16 mouse cellular contexts compared by ENCODE assay signal in genomic region chr12:29561222-29561621, GRCm38 (mm10). TPM values are rescaled to one million over a fixed set of nuclear protein-coding genes. Genes with fewer than 3 reads are reported as not detected.
DNase-seq lines count a peak whose midpoint lies in the region; ATAC-seq and TF ChIP-seq lines count a peak whose summit lies in the region.
"Had no signal": no experiment of that assay in that cellular context is flagged by ENCODE, and none has a peak within 500 bp of the region (broad histone marks: within the 10 kb centered on the region; RNA-seq: fewer than 3 reads in every experiment).

No protein-coding gene starts in this region.

- no peak for DNase-seq in hindbrain, embryonic 14.5 days (ENCODE audit: low spot score)
- DNase-seq in hindbrain, embryonic 10.5 days (ENCODE audit: low spot score), result no peak
- DNase-seq in midbrain, embryonic 11.5 days (ENCODE audit: low spot score, missing footprints), result no peak
- no peak for DNase-seq in spleen, postnatal 4 days (ENCODE audit: low spot score in 2 of 2)
- DNase-seq: adrenal gland, postnatal 25 days; heart, postnatal 10 days; layer of hippocampus, adult 9-11 months; liver; lung, postnatal 14 days; thymus, postnatal 14 days had no signal

- no peak overlapping the region for H3K4me3 ChIP-seq in hindbrain, embryonic 14.5 days (replicated peaks; ENCODE audit: low read length)
- H3K4me3 ChIP-seq in hindbrain, embryonic 10.5 days, result no peak overlapping the region
- no peak overlapping the region for H3K4me3 ChIP-seq in midbrain, embryonic 12.5 days
- H3K4me3 ChIP-seq in midbrain, embryonic 11.5 days (ENCODE audit: low read depth, low read length), result no peak overlapping the region
- no peak overlapping the region for H3K4me3 ChIP-seq in cortical plate, adult 2 months (ENCODE audit: insufficient read depth, low read length)
- no peak overlapping the region for H3K4me3 ChIP-seq in olfactory bulb, adult 2 months (ENCODE audit: insufficient read depth, low read depth, low read length)

- peaks cover 27% of the 10 kb centered on the region for H3K4me1 ChIP-seq in hindbrain, embryonic 14.5 days (replicated peaks; ENCODE audit: control insufficient read depth, insufficient read depth, low read length)
- H3K4me1 ChIP-seq in hindbrain, embryonic 10.5 days (replicated peaks), result no peaks in the 10 kb centered on the region
- no peaks in the 10 kb centered on the region for H3K4me1 ChIP-seq in midbrain, embryonic 12.5 days
- H3K4me1 ChIP-seq in midbrain, embryonic 11.5 days (ENCODE audit: control insufficient read depth, insufficient read depth, low read length), result no peaks in the 10 kb centered on the region
- peaks cover 26% of the 10 kb centered on the region for H3K4me1 ChIP-seq in cortical plate, adult 2 months (ENCODE audit: control insufficient read depth, insufficient read depth, low read length)
- H3K4me1 ChIP-seq in olfactory bulb, adult 2 months (ENCODE audit: control insufficient read depth, insufficient read depth, low read length), result peaks cover 23% of the 10 kb centered on the region

- H3K9ac ChIP-seq in hindbrain, embryonic 14.5 days, result no peak overlapping the region
- H3K9ac ChIP-seq in midbrain, embryonic 12.5 days (replicated peaks), result no peak overlapping the region
- H3K9ac ChIP-seq in midbrain, embryonic 11.5 days (ENCODE audit: low read length), result no peak overlapping the region

- no peaks in the 10 kb centered on the region for H3K27me3 ChIP-seq in hindbrain, embryonic 14.5 days (ENCODE audit: control insufficient read depth, insufficient read depth, low read length)
- no peaks in the 10 kb centered on the region for H3K27me3 ChIP-seq in hindbrain, embryonic 10.5 days (ENCODE audit: insufficient read depth, poor library complexity, severe bottlenecking)
- no peaks in the 10 kb centered on the region for H3K27me3 ChIP-seq in midbrain, embryonic 12.5 days
- H3K27me3 ChIP-seq in midbrain, embryonic 11.5 days (ENCODE audit: control insufficient read depth, insufficient read depth, low read length), result no peaks in the 10 kb centered on the region

- H3K36me3 ChIP-seq in hindbrain, embryonic 14.5 days (replicated peaks; ENCODE audit: control insufficient read depth, insufficient read depth), result peaks cover under 1% of the 10 kb centered on the region; the same call in 1 of the 2 replicates
- H3K36me3 ChIP-seq in hindbrain, embryonic 10.5 days, result no peaks in the 10 kb centered on the region
- no peaks in the 10 kb centered on the region for H3K36me3 ChIP-seq in midbrain, embryonic 12.5 days
- H3K36me3 ChIP-seq in midbrain, embryonic 11.5 days (ENCODE audit: control insufficient read depth, insufficient read depth, low read length), result no peaks in the 10 kb centered on the region

- H3K9me3 ChIP-seq in hindbrain, embryonic 14.5 days (ENCODE audit: control insufficient read depth, low read length), result no peaks in the 10 kb centered on the region
- no peaks in the 10 kb centered on the region for H3K9me3 ChIP-seq in hindbrain, embryonic 10.5 days
- no peaks in the 10 kb centered on the region for H3K9me3 ChIP-seq in midbrain, embryonic 12.5 days
- H3K9me3 ChIP-seq in midbrain, embryonic 11.5 days (ENCODE audit: control insufficient read depth, low read length), result no peaks in the 10 kb centered on the region

- TF ChIP-seq CTCF in cortical plate, adult 2 months (IDR thresholded peaks at IDR 0.05; ENCODE audit: extremely low read depth, insufficient read depth, low read length), result peak; percentile 63
- TF ChIP-seq CTCF in olfactory bulb, adult 2 months (IDR thresholded peaks at IDR 0.05; ENCODE audit: insufficient read depth, low read depth, low read length), result peak; percentile 40

- no peak overlapping the region for H3K27ac ChIP-seq in hindbrain, embryonic 14.5 days
- H3K27ac ChIP-seq in hindbrain, embryonic 10.5 days, result no peak overlapping the region; the same call in 1 of the 2 replicates
- H3K27ac ChIP-seq in midbrain, embryonic 12.5 days (replicated peaks), result 0 out of 2 replicates have a peak overlapping the region, but pooled peaks have one; percentile 22
- H3K27ac ChIP-seq in midbrain, embryonic 11.5 days (ENCODE audit: low read depth, low read length), result no peak overlapping the region
- no peak overlapping the region for H3K27ac ChIP-seq in cortical plate, adult 2 months (ENCODE audit: insufficient read depth, low read length)
- no peak overlapping the region for H3K27ac ChIP-seq in olfactory bulb, adult 2 months (ENCODE audit: insufficient read depth, low read depth, low read length)

- TF ChIP-seq POLR2A in cortical plate, adult 2 months (IDR thresholded peaks at IDR 0.05; ENCODE audit: extremely low read depth, insufficient read depth, low read length), result no peak
- no peak for TF ChIP-seq POLR2A in olfactory bulb, adult 2 months (IDR thresholded peaks at IDR 0.05; ENCODE audit: insufficient read depth, low read depth, low read length)

- H3K4me2 ChIP-seq in hindbrain, embryonic 14.5 days (replicated peaks), result no peak overlapping the region
- no peak overlapping the region for H3K4me2 ChIP-seq in midbrain, embryonic 12.5 days (replicated peaks)
- H3K4me2 ChIP-seq in midbrain, embryonic 11.5 days, result no peak overlapping the region

- WGBS in hindbrain, embryonic 14.5 days, result 91% methylated on average over 2 of the region's 2 CpGs
- WGBS in hindbrain, embryonic 10.5 days, result 81% methylated on average over 2 of the region's 2 CpGs
- WGBS in midbrain, embryonic 12.5 days, result 89% methylated on average over 2 of the region's 2 CpGs
- 88% methylated on average over 2 of the region's 2 CpGs for WGBS in midbrain, embryonic 11.5 days
- WGBS in olfactory bulb, adult 2 months, result 84% methylated on average over 2 of the region's 2 CpGs

- peak; percentile 34; the same call in 1 of the 2 replicates for ATAC-seq in hindbrain, embryonic 14.5 days (ENCODE audit: low FRiP score)
- ATAC-seq in midbrain, embryonic 12.5 days (ENCODE audit: low FRiP score, low read depth), result no peak
- ATAC-seq in midbrain, embryonic 11.5 days (ENCODE audit: low FRiP score), result no peak
- ATAC-seq: activated CD4-positive, CD25-positive, alpha-beta regulatory T cell, adult 4 months; forebrain, embryonic 14.5 days; inflammation-experienced regulatory T-cells, adult 6 months had no signal

RNA-seq across cellular contexts. Expression of gene Myt1l, which starts 33.0 kb away (rescaled TPM):
- polyA plus RNA-seq in hindbrain, embryonic 14.5 days (2014; fragmentation: Nextera tagmentation; extraction: Ambion mirVana), result 187 and 202 TPM in 2 replicates
- 3.5 and 12.1 TPM in 2 replicates for polyA plus RNA-seq in hindbrain, embryonic 10.5 days (2016; fragmentation: Nextera tagmentation; extraction: Ambion mirVana)
- 53.0 and 53.1 TPM in 2 replicates for polyA plus RNA-seq in midbrain, embryonic 12.5 days (2016; fragmentation: Nextera tagmentation; extraction: Ambion mirVana)
- polyA plus RNA-seq in midbrain, embryonic 11.5 days (2014; fragmentation: Nextera tagmentation; extraction: Ambion mirVana), result 13.3 and 13.5 TPM in 2 replicates
- 71.5 and 74.1 TPM in 2 replicates for polyA plus RNA-seq in cortical plate, adult 2 months (2012; rRNA removed)
- 369 TPM in 1 of 2 replicates, not detected in the other for polyA plus RNA-seq in olfactory bulb, adult 2 months (2012; ENCODE audit: insufficient read depth, insufficient read length, low replicate concordance, missing spikeins)
- polyA plus RNA-seq: activated CD4-positive, CD25-positive, alpha-beta regulatory T cell, adult 4 months had no signal
